Mouse (Mus musculus) midbrain, embryonic 16.5 days (tissue): ENCODE data around the gene Kctd20. TPM values are rescaled to one million over a fixed set of nuclear protein-coding genes. Genes with fewer than 3 reads are reported as not detected.

ENCODE experiments used
- ATAC-seq: fragments of 200-750 bp; cut with Nextera tagmentation; 2 replicates; pipeline ENCODE4 v1.8.0; 2017; ENCODE audit warnings: moderate TSS enrichment
- H3K27ac ChIP-seq: fragments of 300-500 bp; sonication (generic); 2 replicates; pipeline ENCODE4 v1.5.1; 2014; ENCODE audit warnings: mild to moderate bottlenecking, low read length, mixed read lengths
- H3K27me3 ChIP-seq: fragments of 300-500 bp; sonication (generic); 2 replicates; pipeline ENCODE4 v1.6.1; 2014; ENCODE audit warnings: low read depth, low read length, mixed read lengths; ENCODE audit not compliant: control insufficient read depth, insufficient read depth
- H3K36me3 ChIP-seq: fragments of 300-500 bp; sonication (generic); 2 replicates; pipeline ENCODE4 v1.6.1; 2014; ENCODE audit warnings: mild to moderate bottlenecking, low read length, moderate library complexity, mixed read lengths; ENCODE audit not compliant: control insufficient read depth, insufficient read depth
- H3K4me1 ChIP-seq: fragments of 300-500 bp; sonication (generic); 2 replicates; pipeline ENCODE4 v1.6.1; 2014; ENCODE audit warnings: mild to moderate bottlenecking, low read length, mixed read lengths; ENCODE audit not compliant: control insufficient read depth, insufficient read depth
- H3K4me2 ChIP-seq: fragments of 300-500 bp; sonication (generic); 2 replicates; pipeline ENCODE4 v1.6.1; 2014; ENCODE audit warnings: mild to moderate bottlenecking, low read length, mixed read lengths
- H3K4me3 ChIP-seq: fragments of 300-500 bp; sonication (generic); 2 replicates; pipeline ENCODE4 v1.5.1; 2014; ENCODE audit warnings: low read depth, mild to moderate bottlenecking, low read length, moderate library complexity, mixed read lengths
- H3K9ac ChIP-seq: fragments of 300-500 bp; sonication (generic); 2 replicates; pipeline ENCODE4 v1.6.1; 2014; ENCODE audit warnings: low read depth, low read length, mixed read lengths
- H3K9me3 ChIP-seq: fragments of 300-500 bp; sonication (generic); replicated peaks from 2 replicates; pipeline ENCODE4 v1.6.1; 2014; ENCODE audit warnings: mild to moderate bottlenecking, low read length, mixed read lengths; ENCODE audit not compliant: control insufficient read depth, poor library complexity, severe bottlenecking
- whole genome bisulfite sequencing: fragments of 180-500 bp; shearing (Covaris S2); extraction: QIAGEN DNeasy Blood & Tissue Kit; methylation state at CpG from one replicate; pipeline ENCODE4 v1.1.7; 2014; 5-methylcytosine and 5-hydroxymethylcytosine counted together
- polyA plus RNA-seq: library from polyadenylated mRNA; unstranded; fragments of >200 nt; fragmentation: Nextera tagmentation; extraction: Ambion mirVana; gene quantifications from 2 replicates; pipeline ENCODE4 v1.2.1, GENCODE M21; 2015

Kctd20 gene
- polyA plus RNA-seq, 1 experiment from 2014 or later = 92.4 TPM

GRCm38 (mm10) chr17:28915060-28915628, 36.6 kb upstream of the Kctd20 start, which contains the start of gene 4930539E08Rik:
TSS of gene 4930539E08Rik (minus strand) at chr17:28915324.
- 66% methylated on average over 12 of the region's 12 CpGs for WGBS
- H3K4me1 ChIP-seq = no peaks in the 10 kb centered on the region
- no peak for ATAC-seq

GRCm38 (mm10) chr17:28916520-28916919, 35.2 kb upstream of the Kctd20 start:
- Histone ChIP-seq H3K4me3 (no peak overlapping the region), H3K4me2 (no peak overlapping the region), H3K4me1 (no peaks in the 10 kb centered on the region), H3K9ac (no peak overlapping the region), H3K36me3 (no peaks in the 10 kb centered on the region), H3K27me3 (no peaks in the 10 kb centered on the region), H3K27ac (no peak overlapping the region), H3K9me3 (no peaks in the 10 kb centered on the region)
- 100% methylated on average over 1 of the region's 1 CpGs for WGBS
- no peak for ATAC-seq

More at GRCm38 (mm10) chr17:28915060-28915628, 36.6 kb upstream of the Kctd20 start, which contains the start of gene 4930539E08Rik:
- H3K36me3 ChIP-seq = no peaks in the 10 kb centered on the region
- H3K4me3 ChIP-seq = no peak within 1 kb of the TSS
- no peak within 1 kb of the TSS for H3K4me2 ChIP-seq
- no peaks in the 10 kb centered on the region for H3K9me3 ChIP-seq
- no peaks in the 10 kb centered on the region for H3K27me3 ChIP-seq
- no peak within 1 kb of the TSS for H3K9ac ChIP-seq
- H3K27ac ChIP-seq = no peak within 1 kb of the TSS

GRCm38 (mm10) chr17:28921086-28921485, 30.7 kb upstream of the Kctd20 start:
- 58% methylated on average over 8 of the region's 8 CpGs for WGBS
- Histone ChIP-seq H3K4me3 (no peak overlapping the region), H3K4me1 (no peaks in the 10 kb centered on the region), H3K9ac (no peak overlapping the region), H3K27me3 (no peaks in the 10 kb centered on the region), H3K36me3 (no peaks in the 10 kb centered on the region), H3K4me2 (no peak overlapping the region), H3K9me3 (no peaks in the 10 kb centered on the region), H3K27ac (no peak overlapping the region)
- no peak for ATAC-seq

GRCm38 (mm10) chr17:28922096-28922495, 29.7 kb upstream of the Kctd20 start:
- Histone ChIP-seq H3K36me3 (no peaks in the 10 kb centered on the region), H3K4me2 (no peak overlapping the region), H3K4me1 (no peaks in the 10 kb centered on the region), H3K4me3 (no peak overlapping the region), H3K9me3 (no peaks in the 10 kb centered on the region), H3K27ac (no peak overlapping the region), H3K9ac (no peak overlapping the region), H3K27me3 (no peaks in the 10 kb centered on the region)
- 76% methylated on average over 6 of the region's 6 CpGs for WGBS
- no peak for ATAC-seq

- no peaks in the 10 kb centered on the region for H3K27me3 ChIP-seq
- no peak overlapping the region for H3K4me3 ChIP-seq
- H3K9ac ChIP-seq = no peak overlapping the region
- H3K27ac ChIP-seq = no peak overlapping the region
- 84% methylated on average over 8 of the region's 8 CpGs for WGBS
- H3K4me2 ChIP-seq = no peak overlapping the region
- no peaks in the 10 kb centered on the region for H3K9me3 ChIP-seq
- H3K36me3 ChIP-seq = no peaks in the 10 kb centered on the region
- no peaks in the 10 kb centered on the region for H3K4me1 ChIP-seq
- ATAC-seq = no peak
Measured at GRCm38 (mm10) chr17:28924957-28925595, 26.7 kb upstream of the Kctd20 start.

- H3K36me3 ChIP-seq = no peaks in the 10 kb centered on the region
- H3K4me1 ChIP-seq = no peaks in the 10 kb centered on the region
- no peak overlapping the region for H3K4me2 ChIP-seq
- H3K27me3 ChIP-seq = no peaks in the 10 kb centered on the region
- no peak overlapping the region for H3K9ac ChIP-seq
- no peaks in the 10 kb centered on the region for H3K9me3 ChIP-seq
- no peak overlapping the region for H3K27ac ChIP-seq
- no peak for ATAC-seq
- WGBS = 14% methylated on average over 13 of the region's 13 CpGs
- no peak overlapping the region for H3K4me3 ChIP-seq
Measured at GRCm38 (mm10) chr17:28926380-28926779, 25.4 kb upstream of the Kctd20 start.

- 48% methylated on average over 15 of the region's 15 CpGs for WGBS
- no peak overlapping the region for H3K9ac ChIP-seq
- no peaks in the 10 kb centered on the region for H3K9me3 ChIP-seq
- no peaks in the 10 kb centered on the region for H3K36me3 ChIP-seq
- H3K27ac ChIP-seq = no peak overlapping the region
- no peaks in the 10 kb centered on the region for H3K27me3 ChIP-seq
- ATAC-seq = no peak
- H3K4me3 ChIP-seq = no peak overlapping the region
- H3K4me2 ChIP-seq = no peak overlapping the region
- H3K4me1 ChIP-seq = no peaks in the 10 kb centered on the region
Measured at GRCm38 (mm10) chr17:28926866-28927635, 24.7 kb upstream of the Kctd20 start.

- H3K4me1 ChIP-seq = no peaks in the 10 kb centered on the region
- no peak for ATAC-seq
- no peak overlapping the region for H3K4me3 ChIP-seq
- 84% methylated on average over 9 of the region's 9 CpGs for WGBS
- no peaks in the 10 kb centered on the region for H3K27me3 ChIP-seq
- no peaks in the 10 kb centered on the region for H3K9me3 ChIP-seq
- no peak overlapping the region for H3K27ac ChIP-seq
- H3K36me3 ChIP-seq = no peaks in the 10 kb centered on the region
- H3K4me2 ChIP-seq = no peak overlapping the region
- no peak overlapping the region for H3K9ac ChIP-seq
Measured at GRCm38 (mm10) chr17:28928004-28928403, 23.7 kb upstream of the Kctd20 start.

GRCm38 (mm10) chr17:28929369-28929768, 22.4 kb upstream of the Kctd20 start:
- Histone ChIP-seq H3K27me3 (no peaks in the 10 kb centered on the region), H3K9ac (no peak overlapping the region), H3K4me3 (no peak overlapping the region), H3K36me3 (no peaks in the 10 kb centered on the region), H3K4me2 (no peak overlapping the region), H3K4me1 (no peaks in the 10 kb centered on the region), H3K9me3 (no peaks in the 10 kb centered on the region), H3K27ac (no peak overlapping the region)
- ATAC-seq = no peak
- WGBS = 96% methylated on average over 4 of the region's 4 CpGs
